Mouse (Mus musculus) lung, embryonic 15.5 days (tissue): ENCODE results near the gene Gm9913. TPM values are rescaled to one million over a fixed set of nuclear protein-coding genes. Genes with fewer than 3 reads are reported as not detected.

ENCODE experiments used
- polyA plus RNA-seq: library from polyadenylated mRNA; unstranded; fragments of >200 nt; fragmentation: Nextera tagmentation; extraction: Ambion mirVana; gene quantifications from 2 replicates; pipeline ENCODE4 v1.2.1, GENCODE M21; 2015

The Gm9913 gene
- polyA plus RNA-seq, 1 experiment from 2014 or later, result 0.44 TPM

Other genes starting within 250 kb of the Gm9913 start
- gene Fbn1, start 2.9 kb downstream of the Gm9913 start, polyA plus RNA-seq, result 30.4 and 32.5 TPM in 2 replicates
- gene Cep152, start 120.0 kb downstream of the Gm9913 start, polyA plus RNA-seq, result 7.4 and 8.1 TPM in 2 replicates
- 117 and 126 TPM in 2 replicates for gene Eid1, start 168.0 kb downstream of the Gm9913 start, polyA plus RNA-seq
- gene Shc4, start 219.1 kb downstream of the Gm9913 start, polyA plus RNA-seq, result 1.2 and 1.3 TPM in 2 replicates